Mouse (Mus musculus) c-Kit-positive CD71-negative TER-119-negative erythroid progenitor cells, embryonic 14.5 days (primary cell): ENCODE results near the gene Nav2.

Source experiments
- DNase-seq: peaks from one replicate; pipeline ENCODE4 v3.0.0-alpha.2; 2013; ENCODE audit warnings: low read depth

Gene Nav2

GRCm38 (mm10) chr7:48888751-48889150 lies 19.8 kb upstream of the Nav2 start:
- DNase-seq, result no peak

GRCm38 (mm10) chr7:48891029-48891428 lies 17.5 kb upstream of the Nav2 start:
- DNase-seq, result no peak

GRCm38 (mm10) chr7:48893093-48893492 lies 15.4 kb upstream of the Nav2 start:
- no peak for DNase-seq

GRCm38 (mm10) chr7:48894152-48894551 lies 14.4 kb upstream of the Nav2 start:
- no peak for DNase-seq

- DNase-seq, result no peak
Measured at GRCm38 (mm10) chr7:48894763-48895162, 13.8 kb upstream of the Nav2 start.

- DNase-seq, result no peak
Measured at GRCm38 (mm10) chr7:48895475-48895874, 13.0 kb upstream of the Nav2 start.

GRCm38 (mm10) chr7:48896051-48896450 lies 12.5 kb upstream of the Nav2 start:
- DNase-seq, result no peak

- DNase-seq, result no peak
Measured at GRCm38 (mm10) chr7:48897539-48898163, 10.9 kb upstream of the Nav2 start.

- no peak for DNase-seq
Measured at GRCm38 (mm10) chr7:48898416-48898815, 10.1 kb upstream of the Nav2 start.

GRCm38 (mm10) chr7:48900408-48901167 lies 7.9 kb upstream of the Nav2 start:
- DNase-seq, result no peak

- DNase-seq, result no peak
Measured at GRCm38 (mm10) chr7:48902454-48902853, 6.1 kb upstream of the Nav2 start.

- DNase-seq, result no peak
Measured at GRCm38 (mm10) chr7:48909342-48909671, 791 bp downstream of the Nav2 start.

- DNase-seq, result no peak
Measured at GRCm38 (mm10) chr7:48910282-48910681, 1.8 kb downstream of the Nav2 start.

- no peak for DNase-seq
Measured at GRCm38 (mm10) chr7:48911146-48911545, 2.6 kb downstream of the Nav2 start.

- no peak for DNase-seq
Measured at GRCm38 (mm10) chr7:48914630-48915506, 6.4 kb downstream of the Nav2 start.

GRCm38 (mm10) chr7:48917463-48917862 lies 8.9 kb downstream of the Nav2 start:
- DNase-seq, result no peak

GRCm38 (mm10) chr7:48917988-48918387 lies 9.5 kb downstream of the Nav2 start:
- no peak for DNase-seq

- DNase-seq, result no peak
Measured at GRCm38 (mm10) chr7:48918389-48918788, 9.9 kb downstream of the Nav2 start.

GRCm38 (mm10) chr7:48923620-48924019 lies 15.1 kb downstream of the Nav2 start:
- DNase-seq, result no peak

- DNase-seq, result no peak
Measured at GRCm38 (mm10) chr7:48925214-48925613, 16.7 kb downstream of the Nav2 start.

- no peak for DNase-seq
Measured at GRCm38 (mm10) chr7:48928364-48928763, 19.8 kb downstream of the Nav2 start.

- no peak for DNase-seq
Measured at GRCm38 (mm10) chr7:48930399-48930798, 21.9 kb downstream of the Nav2 start.

- no peak for DNase-seq
Measured at GRCm38 (mm10) chr7:48932138-48932537, 23.6 kb downstream of the Nav2 start.
